Mouse (Mus musculus) limb, embryonic 11.5 days (tissue): ENCODE results near the gene Slc6a2. TPM values are rescaled to one million over a fixed set of nuclear protein-coding genes. Genes with fewer than 3 reads are reported as not detected.

Source experiments
- ATAC-seq: fragments of 200-750 bp; cut with Nextera tagmentation; 2 replicates; pipeline ENCODE4 v1.8.0; 2017; ENCODE audit warnings: low read depth; ENCODE audit not compliant: insufficient number of reproducible peaks, low FRiP score, low TSS enrichment
- DNase-seq: peaks from one replicate; pipeline ENCODE4 v3.0.0-alpha.2; 2015; ENCODE audit warnings: low spot score
- H3K27ac ChIP-seq: fragments of 300-500 bp; sonication (generic); replicated peaks from 2 replicates; pipeline ENCODE4 v1.5.1; 2014; ENCODE audit warnings: low read depth, mild to moderate bottlenecking, low read length
- H3K27me3 ChIP-seq: fragments of 300-500 bp; sonication (generic); 2 replicates; pipeline ENCODE4 v1.6.1; 2014; ENCODE audit warnings: mild to moderate bottlenecking, low read length, mixed read lengths; ENCODE audit not compliant: control insufficient read depth, insufficient read depth
- H3K36me3 ChIP-seq: fragments of 300-500 bp; sonication (generic); 2 replicates; pipeline ENCODE4 v1.6.1; 2014; ENCODE audit warnings: mild to moderate bottlenecking, low read length, moderate library complexity, mixed read lengths; ENCODE audit not compliant: control insufficient read depth, insufficient read depth
- H3K4me1 ChIP-seq: fragments of 300-500 bp; sonication (generic); 2 replicates; pipeline ENCODE4 v1.6.1; 2014; ENCODE audit warnings: low read length, mixed read lengths; ENCODE audit not compliant: control insufficient read depth, insufficient read depth
- H3K4me2 ChIP-seq: fragments of 300-500 bp; sonication (generic); 2 replicates; pipeline ENCODE4 v1.6.1; 2014; ENCODE audit warnings: low read depth, mild to moderate bottlenecking, moderate library complexity; ENCODE audit not compliant: severe bottlenecking
- H3K4me3 ChIP-seq: fragments of 300-500 bp; sonication (generic); 2 replicates; pipeline ENCODE4 v1.5.1; 2014; ENCODE audit warnings: low read depth, low read length
- H3K9ac ChIP-seq: fragments of 300-500 bp; sonication (generic); 2 replicates; pipeline ENCODE4 v1.6.1; 2014; ENCODE audit warnings: mild to moderate bottlenecking, low read length
- H3K9me3 ChIP-seq: fragments of 300-500 bp; sonication (generic); 2 replicates; pipeline ENCODE4 v1.6.1; 2016; ENCODE audit warnings: low read length; ENCODE audit not compliant: control insufficient read depth
- WGBS: fragments of 180-500 bp; shearing (Covaris S2); extraction: QIAGEN DNeasy Blood & Tissue Kit; methylation state at CpG from one replicate; pipeline ENCODE4 v1.1.7; 2014; 5-methylcytosine and 5-hydroxymethylcytosine counted together
- polyA plus RNA-seq: library from polyadenylated mRNA; unstranded; fragments of >200 nt; fragmentation: Nextera tagmentation; extraction: Ambion mirVana; gene quantifications from 2 replicates; pipeline ENCODE4 v1.2.1, GENCODE M21; 2014

Slc6a2 gene
- 0.03 and 0.13 TPM in 2 replicates for polyA plus RNA-seq

DNA sequence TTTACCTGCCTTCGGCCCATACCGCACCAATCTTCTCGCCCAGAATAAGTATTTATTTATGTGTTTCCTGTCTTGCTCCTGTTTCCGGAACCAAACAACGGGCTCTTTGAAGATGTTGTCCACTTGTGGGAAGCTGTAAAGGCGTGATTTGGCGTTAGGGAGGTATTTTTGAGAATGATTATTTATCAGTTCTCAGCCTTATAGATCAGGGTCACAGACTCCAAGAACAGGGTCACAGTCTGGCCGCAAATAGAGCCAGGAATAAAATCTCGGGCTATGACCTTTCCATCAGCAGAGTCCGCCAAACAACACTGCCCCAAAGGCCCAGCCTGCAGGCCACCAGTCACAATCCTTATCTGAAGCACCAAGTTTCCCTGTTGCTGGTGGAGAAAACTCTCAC, at the start of gene Slc6a2:
Gene Slc6a2 (plus strand): TSS at position 301 of the 400 bp plus-strand sequence.
- Histone ChIP-seq H3K9me3 (no peaks in the 10 kb centered on the region), H3K27ac (no peak within 1 kb of the TSS), H3K4me1 (peaks cover 9% of the 10 kb centered on the region; the same call in 1 of the 2 replicates), H3K4me2 (peak within 1 kb of the TSS; percentile 76), H3K36me3 (no peaks in the 10 kb centered on the region), H3K27me3 (peaks cover 41% of the 10 kb centered on the region), H3K9ac (peak within 1 kb of the TSS; percentile 37; the same call in 1 of the 2 replicates), H3K4me3 (peak within 1 kb of the TSS; percentile 39)
- no peak for DNase-seq
- 67% methylated on average over 10 of the region's 10 CpGs for WGBS
- ATAC-seq = no peak

GRCm38 (mm10) chr8:92911477-92911876, 48.4 kb upstream of the Slc6a2 start:
- Histone ChIP-seq H3K4me3 (no peak overlapping the region), H3K36me3 (no peaks in the 10 kb centered on the region), H3K27me3 (no peaks in the 10 kb centered on the region), H3K9me3 (no peaks in the 10 kb centered on the region), H3K27ac (no peak overlapping the region), H3K9ac (no peak overlapping the region), H3K4me2 (no peak overlapping the region), H3K4me1 (no peaks in the 10 kb centered on the region)
- no peak for ATAC-seq
- no peak for DNase-seq
- WGBS = 88% methylated on average over 3 of the region's 3 CpGs

GRCm38 (mm10) chr8:92913396-92913795, 46.5 kb upstream of the Slc6a2 start:
- H3K9ac ChIP-seq = no peak overlapping the region
- no peaks in the 10 kb centered on the region for H3K36me3 ChIP-seq
- ATAC-seq (no peak), DNase-seq (no peak)
- H3K4me2 ChIP-seq = no peak overlapping the region
- H3K27ac ChIP-seq = no peak overlapping the region
- H3K4me3 ChIP-seq = no peak overlapping the region
- no peaks in the 10 kb centered on the region for H3K27me3 ChIP-seq
- 83% methylated on average over 7 of the region's 7 CpGs for WGBS
- no peaks in the 10 kb centered on the region for H3K4me1 ChIP-seq
- no peaks in the 10 kb centered on the region for H3K9me3 ChIP-seq

- no peak overlapping the region for H3K27ac ChIP-seq
- H3K9me3 ChIP-seq = no peaks in the 10 kb centered on the region
- no peak overlapping the region for H3K4me3 ChIP-seq
- H3K9ac ChIP-seq = no peak overlapping the region
- H3K36me3 ChIP-seq = no peaks in the 10 kb centered on the region
- H3K4me1 ChIP-seq = no peaks in the 10 kb centered on the region
- ATAC-seq (no peak), DNase-seq (no peak)
- H3K27me3 ChIP-seq = no peaks in the 10 kb centered on the region
- H3K4me2 ChIP-seq = no peak overlapping the region
- WGBS = 84% methylated on average over 3 of the region's 3 CpGs
Observed at GRCm38 (mm10) chr8:92916082-92916481, 43.8 kb upstream of the Slc6a2 start.

- Histone ChIP-seq H3K9ac (no peak overlapping the region), H3K36me3 (no peaks in the 10 kb centered on the region), H3K4me1 (no peaks in the 10 kb centered on the region), H3K27me3 (no peaks in the 10 kb centered on the region), H3K27ac (no peak overlapping the region), H3K4me2 (no peak overlapping the region), H3K4me3 (no peak overlapping the region), H3K9me3 (no peaks in the 10 kb centered on the region)
- 93% methylated on average over 3 of the region's 3 CpGs for WGBS
- ATAC-seq (no peak), DNase-seq (no peak)
Observed at GRCm38 (mm10) chr8:92921768-92922167, 38.1 kb upstream of the Slc6a2 start.

- Histone ChIP-seq H3K9ac (no peak overlapping the region), H3K4me3 (no peak overlapping the region), H3K4me2 (no peak overlapping the region), H3K36me3 (no peaks in the 10 kb centered on the region), H3K27ac (no peak overlapping the region), H3K9me3 (no peaks in the 10 kb centered on the region), H3K4me1 (no peaks in the 10 kb centered on the region), H3K27me3 (no peaks in the 10 kb centered on the region)
- no peak for DNase-seq
- no peak for ATAC-seq
- 79% methylated on average over 4 of the region's 4 CpGs for WGBS
Observed at GRCm38 (mm10) chr8:92928986-92929385, 30.9 kb upstream of the Slc6a2 start.

- H3K4me3 ChIP-seq = no peak overlapping the region
- WGBS = 79% methylated on average over 4 of the region's 4 CpGs
- H3K9ac ChIP-seq = no peak overlapping the region
- H3K9me3 ChIP-seq = no peaks in the 10 kb centered on the region
- ATAC-seq (no peak), DNase-seq (no peak)
- H3K36me3 ChIP-seq = no peaks in the 10 kb centered on the region
- no peak overlapping the region for H3K4me2 ChIP-seq
- no peak overlapping the region for H3K27ac ChIP-seq
- no peaks in the 10 kb centered on the region for H3K27me3 ChIP-seq
- no peaks in the 10 kb centered on the region for H3K4me1 ChIP-seq
Observed at GRCm38 (mm10) chr8:92938056-92938455, 21.8 kb upstream of the Slc6a2 start.

DNA sequence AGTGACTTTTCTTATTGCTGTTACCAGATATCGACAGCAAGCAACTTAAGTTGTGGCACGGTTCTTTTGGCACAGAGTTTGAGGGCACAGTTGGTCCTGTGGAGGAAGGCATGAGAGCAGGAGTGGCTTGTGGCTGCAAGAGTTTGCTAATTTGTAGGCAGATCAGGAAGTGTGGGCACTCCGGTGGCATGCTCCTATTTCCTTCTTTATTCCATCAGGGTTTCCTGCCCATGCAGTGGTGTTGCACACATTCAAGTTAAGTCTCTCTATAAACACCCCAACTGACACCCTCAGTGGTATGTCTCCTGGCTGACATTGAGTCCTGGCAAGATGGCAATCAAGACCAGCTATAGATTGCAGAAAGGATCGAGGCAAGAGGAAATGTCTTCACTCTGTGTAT, 10.8 kb upstream of the Slc6a2 start:
- no peak for DNase-seq
- no peak for ATAC-seq
- H3K36me3 ChIP-seq = no peaks in the 10 kb centered on the region
- no peak overlapping the region for H3K4me2 ChIP-seq
- no peaks in the 10 kb centered on the region for H3K9me3 ChIP-seq
- H3K27me3 ChIP-seq = no peaks in the 10 kb centered on the region
- 90% methylated on average over 4 of the region's 4 CpGs for WGBS
- no peak overlapping the region for H3K4me3 ChIP-seq
- no peaks in the 10 kb centered on the region for H3K4me1 ChIP-seq
- H3K27ac ChIP-seq = no peak overlapping the region
- H3K9ac ChIP-seq = no peak overlapping the region

GRCm38 (mm10) chr8:92950639-92951371, 9.1 kb upstream of the Slc6a2 start:
- H3K9me3 ChIP-seq = no peaks in the 10 kb centered on the region
- H3K27me3 ChIP-seq = no peaks in the 10 kb centered on the region
- no peak for DNase-seq
- H3K27ac ChIP-seq = no peak overlapping the region
- no peak overlapping the region for H3K9ac ChIP-seq
- H3K4me3 ChIP-seq = no peak overlapping the region
- WGBS = 85% methylated on average over 12 of the region's 12 CpGs
- no peaks in the 10 kb centered on the region for H3K36me3 ChIP-seq
- H3K4me2 ChIP-seq = no peak overlapping the region
- no peak for ATAC-seq
- H3K4me1 ChIP-seq = no peaks in the 10 kb centered on the region
